Mouse (Mus musculus): Measurements from ENCODE around the gene Tcte2.
"Not testable (repeated sequence)": the region's sequence is repeated elsewhere in the genome, so short reads cannot be mapped to it uniquely, and the experiment has no call there.

The Tcte2 gene

DNA sequence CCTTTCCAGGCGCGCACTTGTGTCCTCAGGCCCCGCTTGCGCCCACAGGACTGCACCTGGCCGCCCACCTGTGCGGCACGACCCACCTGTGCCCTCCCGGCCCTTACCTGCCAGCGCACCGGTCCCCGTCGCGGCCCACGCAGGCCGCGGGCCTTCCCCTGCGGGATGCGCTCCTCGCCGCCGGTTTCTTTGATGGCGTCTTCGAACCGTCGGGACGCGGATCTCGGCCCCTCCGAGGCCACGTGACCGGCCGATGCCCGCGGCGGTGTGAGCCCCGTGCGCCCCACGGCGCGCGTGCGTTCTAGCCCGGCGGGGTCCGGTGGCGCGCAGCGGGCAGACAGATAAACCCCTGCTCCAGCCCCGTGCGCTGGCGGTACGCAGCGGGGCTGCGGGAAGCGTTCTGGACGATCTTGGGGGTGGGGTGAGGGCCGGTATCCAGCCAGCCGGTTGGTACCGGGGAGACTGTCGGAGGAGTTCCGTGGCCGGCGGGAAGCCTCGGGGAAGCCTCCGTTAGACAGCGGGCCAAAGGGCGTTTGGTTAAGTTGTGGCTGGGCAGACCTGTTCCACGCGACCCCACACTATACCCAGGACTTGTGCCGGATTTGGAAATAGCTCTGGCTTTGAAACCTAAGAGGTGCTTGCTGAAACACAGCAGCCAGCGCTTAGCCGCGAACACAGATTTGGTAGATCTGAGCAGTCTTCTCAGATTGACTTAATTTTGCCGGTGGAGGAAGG lies at the start of gene Tcte2:
Tcte2 (minus strand) TSS at position 647 of the 735 bp plus-strand sequence.
- peak; percentile 48 to 64 for DNase-seq

DNA sequence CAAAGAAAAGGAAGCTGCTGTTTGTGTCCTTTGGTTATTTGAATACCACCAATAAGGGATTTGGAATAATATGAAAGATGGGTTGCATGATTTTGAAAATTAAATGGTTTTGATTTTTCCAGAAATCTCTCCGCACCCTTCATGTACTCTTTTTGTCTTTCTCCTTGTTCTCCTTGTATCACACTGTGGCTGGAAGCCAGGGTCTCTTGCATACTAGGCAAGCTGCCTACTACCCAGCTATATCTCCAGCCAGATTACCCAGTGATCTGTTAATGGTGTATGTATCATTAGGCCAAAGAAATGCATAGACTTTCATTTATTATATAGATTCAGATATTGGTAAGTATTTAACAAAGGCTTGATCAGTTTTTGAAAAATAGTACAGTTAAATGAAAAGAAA lies 44.4 kb upstream of the Tcte2 start:
- DNase-seq = no peak

DNA sequence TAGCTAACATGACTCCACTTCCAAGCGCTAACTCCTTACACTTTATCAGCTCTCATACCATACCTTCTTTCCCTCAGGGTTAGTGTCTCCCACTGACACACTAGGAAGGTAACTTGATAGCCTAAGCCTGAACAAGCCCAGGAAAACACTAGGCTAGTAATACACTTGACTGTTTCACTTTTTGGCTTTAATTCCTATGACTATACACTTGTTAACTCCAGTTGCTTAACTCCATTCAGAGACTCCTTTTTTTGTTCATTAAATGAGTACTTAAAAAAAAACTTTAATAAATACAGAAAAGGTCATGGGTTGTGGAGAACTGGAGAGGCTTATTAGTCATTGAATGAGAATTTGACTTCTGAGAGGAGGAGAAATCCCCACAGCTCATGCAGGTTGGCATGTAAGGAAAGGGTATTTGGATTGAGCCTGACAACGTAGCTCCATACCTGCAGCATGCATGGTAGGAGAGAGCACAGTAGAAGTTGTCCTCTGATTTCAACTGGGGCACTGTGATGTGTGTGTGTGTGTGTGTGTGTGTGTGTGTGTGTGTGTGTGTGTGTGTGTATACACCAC lies 41.3 kb upstream of the Tcte2 start:
- DNase-seq = no peak

DNA sequence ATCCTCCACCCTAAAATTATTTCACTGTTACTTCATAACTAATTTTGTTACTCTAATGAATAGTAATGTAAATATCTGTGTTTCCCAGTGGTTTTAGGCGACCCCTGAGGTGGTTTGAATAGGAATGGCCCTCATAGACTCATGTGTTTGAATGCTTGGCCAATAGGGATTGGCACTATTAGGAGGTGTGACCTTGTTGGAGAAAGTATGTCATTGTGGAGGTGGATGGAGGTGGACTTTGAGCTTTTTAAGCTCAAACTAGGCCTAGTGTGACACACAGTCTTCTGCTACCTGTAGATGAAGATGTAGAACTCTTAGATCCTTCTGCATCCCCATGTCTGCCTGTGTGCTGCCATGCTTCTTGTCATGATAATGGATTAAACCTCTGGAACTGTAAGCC lies 36.1 kb upstream of the Tcte2 start:
- DNase-seq = no peak

DNA sequence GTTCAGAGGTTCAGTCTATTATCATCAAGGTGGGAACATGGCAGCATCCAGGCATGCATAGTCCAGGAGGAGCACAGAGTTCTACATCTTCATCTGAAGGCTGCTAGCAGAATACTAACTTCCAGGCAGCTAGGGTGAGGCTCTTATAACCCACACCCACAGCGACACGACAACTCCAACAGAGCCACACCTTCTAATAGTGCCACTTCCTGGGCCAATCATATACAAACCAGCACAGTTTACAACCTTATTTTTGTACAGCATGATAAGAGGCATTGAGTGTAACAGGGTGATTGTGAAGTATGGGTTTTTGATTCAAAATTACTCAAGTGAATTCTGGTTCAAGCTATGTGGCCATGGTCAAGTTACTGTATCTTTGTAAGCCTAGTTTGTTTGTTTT lies 28.4 kb upstream of the Tcte2 start:
- DNase-seq = not testable (repeated sequence)

DNA sequence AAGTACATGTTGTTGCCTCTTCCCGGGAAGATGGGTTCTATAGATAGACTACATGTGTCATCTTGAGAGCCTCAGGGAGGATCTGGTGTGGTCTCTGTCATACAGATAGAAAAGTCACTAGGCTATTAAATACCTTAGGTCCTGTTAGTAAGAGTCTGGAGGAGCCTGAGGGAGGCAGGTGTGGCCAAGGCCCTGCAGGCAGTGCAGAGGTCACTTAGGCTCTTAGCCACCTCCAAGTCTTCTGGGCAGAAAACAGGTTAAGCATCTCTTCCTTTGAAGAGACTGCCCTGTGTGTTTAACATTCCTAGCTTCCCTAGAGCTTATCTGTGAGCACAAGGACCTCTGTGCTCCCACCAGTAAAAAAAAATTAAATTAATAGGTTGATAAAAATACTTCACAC lies 21.8 kb upstream of the Tcte2 start:
- no peak for DNase-seq

DNA sequence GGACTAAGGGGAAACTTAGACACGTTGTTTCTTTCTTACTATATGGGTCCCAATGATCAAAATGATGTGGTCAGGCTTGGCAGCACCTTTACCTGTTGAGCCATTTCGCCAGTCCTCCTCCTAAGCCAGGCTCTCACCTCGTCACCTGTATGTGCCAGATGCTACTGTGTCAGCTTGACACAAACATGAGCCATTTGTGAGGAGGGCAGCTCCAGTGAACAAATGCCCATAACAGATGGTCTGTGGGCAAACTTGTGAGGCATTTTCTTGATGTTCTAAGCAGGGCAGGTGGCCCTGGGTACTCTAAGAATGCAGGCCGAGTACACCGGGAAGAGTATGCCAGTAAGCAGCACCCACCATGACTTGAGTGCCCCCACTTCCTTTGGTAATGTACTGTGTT lies 20.3 kb upstream of the Tcte2 start:
- no peak for DNase-seq

DNA sequence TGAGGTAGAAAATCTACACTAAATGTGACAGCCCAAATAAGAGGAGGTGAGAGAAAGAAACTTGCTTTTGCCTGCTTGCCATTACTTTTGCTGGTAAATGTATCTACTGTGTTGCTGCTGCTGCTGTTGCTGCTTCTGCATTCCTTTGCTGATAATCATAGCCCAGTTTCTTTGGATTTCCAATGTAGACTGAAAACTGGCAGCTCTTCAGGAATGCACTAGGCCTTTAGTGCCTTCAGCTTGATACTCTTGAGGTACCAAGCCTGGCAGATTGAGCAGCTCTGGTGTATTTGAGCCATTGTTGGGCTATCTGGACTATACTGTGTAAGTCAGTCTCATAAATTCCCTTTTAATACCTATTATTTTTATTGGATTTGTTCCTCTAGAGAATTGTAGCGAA lies 17.2 kb upstream of the Tcte2 start:
- DNase-seq = no peak

DNA sequence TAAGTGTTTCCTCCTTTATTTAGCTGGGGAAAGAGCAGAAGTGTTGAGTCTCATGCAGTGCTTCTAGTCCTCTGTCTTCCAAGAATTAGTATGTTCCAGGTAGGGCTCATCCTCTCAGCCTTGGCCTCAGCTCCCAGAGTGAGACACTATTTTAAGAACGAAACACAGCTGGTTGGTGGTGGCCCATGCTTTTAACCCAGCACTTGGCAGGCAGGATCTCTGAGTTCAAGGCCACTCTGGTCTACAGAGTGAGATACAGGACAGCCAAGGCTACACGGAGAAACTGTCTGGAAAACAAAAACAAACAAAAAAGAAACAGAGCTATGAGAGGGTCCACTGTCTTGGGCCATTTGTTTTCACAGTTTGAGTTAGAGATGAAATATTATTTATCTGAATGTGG lies 16.1 kb upstream of the Tcte2 start:
- no peak for DNase-seq

DNA sequence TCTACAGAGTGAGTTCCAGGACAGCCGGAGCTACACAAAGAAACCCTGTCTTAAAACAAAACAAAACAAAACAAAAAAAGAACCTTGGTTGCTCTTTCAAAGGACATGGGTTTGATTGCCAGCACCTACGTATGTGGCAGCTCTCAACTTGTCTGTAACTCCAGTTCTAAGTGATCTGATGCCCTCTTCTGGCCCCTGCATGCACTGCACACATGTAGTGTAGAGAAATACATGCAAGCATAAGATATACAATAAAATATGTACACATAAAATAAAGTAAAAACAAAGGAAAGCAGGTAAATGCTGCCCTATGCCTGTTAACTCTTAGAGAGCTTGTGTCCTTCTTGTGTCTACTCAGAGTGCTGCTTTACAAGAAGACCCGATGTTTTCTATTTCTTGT lies 7.6 kb upstream of the Tcte2 start:
- peak; percentile 38 to 42 for DNase-seq

DNA sequence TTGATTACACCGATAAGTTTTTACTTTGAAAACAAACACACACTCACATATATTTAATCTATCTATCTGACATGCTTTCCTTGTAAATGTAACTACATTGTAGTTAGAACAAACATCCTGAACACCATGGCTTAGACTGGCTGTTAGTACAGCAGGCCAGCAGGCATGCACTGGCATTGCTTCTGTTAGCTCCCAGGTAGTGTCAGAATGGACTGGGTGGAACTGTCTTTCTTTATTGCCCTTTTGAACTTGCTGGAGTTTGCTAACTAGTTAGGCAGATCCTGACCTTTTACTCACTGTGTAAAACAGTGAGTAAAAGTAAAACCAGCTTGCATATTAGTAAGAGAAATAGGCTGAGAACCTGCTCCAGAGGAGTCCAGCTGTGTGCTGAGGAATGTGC lies 6.9 kb upstream of the Tcte2 start:
- no peak for DNase-seq

DNA sequence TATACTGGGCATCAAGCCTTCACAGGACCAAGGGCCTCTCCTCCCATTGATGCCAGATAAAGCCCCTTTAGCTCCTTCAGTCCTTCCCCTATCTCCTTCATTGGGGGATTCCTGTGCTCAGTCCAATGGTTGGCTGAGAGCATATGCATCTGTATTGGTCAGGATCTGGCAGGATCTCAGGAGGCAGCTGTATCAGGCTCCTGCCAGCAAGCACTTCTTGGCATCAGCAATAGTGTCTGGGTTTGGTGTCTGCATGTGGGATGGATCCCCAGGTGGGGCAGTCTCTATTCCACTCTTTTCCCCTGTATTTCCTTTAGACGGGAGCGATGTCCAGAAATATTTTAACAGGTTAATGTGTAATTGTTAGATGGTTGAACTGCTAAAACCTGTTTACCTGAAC lies 3.3 kb upstream of the Tcte2 start:
- DNase-seq = not testable (repeated sequence)

DNA sequence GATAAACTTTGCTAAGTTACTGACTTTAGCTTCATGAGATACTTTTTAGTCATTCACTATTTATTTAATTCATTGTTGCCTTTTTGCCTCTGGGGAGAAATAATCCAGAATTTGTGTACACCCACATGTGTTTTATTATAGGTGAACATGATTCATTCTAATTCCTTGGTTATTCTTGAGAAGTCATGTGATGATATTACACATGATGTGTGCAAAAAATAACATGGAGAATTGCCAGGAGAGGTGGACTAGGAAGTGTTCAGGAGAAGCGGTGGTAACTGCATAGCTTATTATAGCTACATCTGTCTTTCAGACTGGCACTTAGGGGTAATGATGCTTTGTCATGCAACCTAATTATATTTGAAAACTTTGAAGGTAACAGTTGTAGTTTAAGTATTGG lies 2.2 kb upstream of the Tcte2 start:
- DNase-seq = no peak

DNA sequence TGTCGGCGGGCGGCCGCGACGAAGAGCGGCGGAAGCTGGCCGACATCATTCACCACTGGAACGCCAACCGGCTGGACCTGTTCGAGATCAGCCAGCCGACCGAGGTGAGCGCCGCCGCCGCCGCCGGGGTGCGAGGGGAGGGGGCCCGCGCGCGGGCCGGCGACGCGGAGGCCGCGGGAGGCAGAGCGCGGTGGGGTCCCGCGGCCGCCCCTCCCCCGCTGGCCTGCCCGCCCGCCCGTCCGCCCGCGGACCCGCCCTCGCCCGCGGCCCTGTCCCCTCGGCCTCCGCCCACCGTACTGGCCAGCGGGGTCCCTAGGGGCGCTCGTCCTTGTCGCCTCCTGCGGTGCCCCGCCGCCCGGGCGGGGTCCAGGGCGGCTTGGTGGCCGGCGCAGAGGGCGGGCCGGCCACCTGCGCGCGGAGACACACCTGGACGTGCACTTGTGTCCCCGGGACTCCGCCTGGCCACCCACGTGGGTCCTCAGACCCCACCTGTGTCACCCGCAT lies 898 bp downstream of the Tcte2 start:
- peak; percentile 48 to 70 for DNase-seq

DNA sequence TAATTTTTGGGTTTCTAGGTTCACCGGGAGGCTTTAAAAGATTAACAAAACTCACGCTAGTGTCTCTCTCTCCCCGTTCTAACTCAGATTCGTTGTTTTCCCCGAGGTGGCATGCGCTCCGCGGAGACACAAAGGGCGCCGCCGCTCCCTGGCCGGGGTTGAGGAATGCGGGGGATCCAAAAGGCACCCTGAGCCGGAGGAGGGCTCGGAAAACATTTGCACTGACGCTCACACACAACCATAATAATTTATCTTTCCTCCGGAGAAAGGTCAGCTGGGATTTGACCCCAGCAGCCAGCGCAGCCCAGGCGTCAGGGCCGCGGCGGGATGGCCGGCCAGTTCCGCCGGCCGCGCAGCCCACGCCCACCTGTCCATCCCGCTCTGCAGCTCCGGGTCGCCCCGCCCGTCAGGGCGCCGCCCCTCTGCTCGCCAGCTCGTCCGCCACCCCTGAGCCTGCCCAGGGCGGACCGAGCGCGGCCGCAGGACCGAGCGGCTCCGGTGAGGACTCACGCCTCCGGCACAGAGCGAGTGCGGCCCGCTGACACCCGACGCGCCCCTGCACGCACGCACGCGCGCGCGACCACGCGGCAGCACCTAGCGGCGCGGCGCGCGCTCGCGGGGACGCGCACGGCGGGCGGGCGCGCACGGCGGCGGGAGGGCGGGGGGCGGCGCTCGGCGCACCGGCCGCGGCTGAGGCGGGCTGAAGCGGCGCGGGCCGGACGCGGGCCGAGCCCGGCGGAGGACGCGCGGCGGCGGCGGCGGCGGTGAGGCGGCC lies 1.6 kb downstream of the Tcte2 start, which contains the start of gene Afdn:
Afdn (plus strand) TSS at position 687 of the 775 bp plus-strand sequence.
- peak; percentile 85 to 92 for DNase-seq

DNA sequence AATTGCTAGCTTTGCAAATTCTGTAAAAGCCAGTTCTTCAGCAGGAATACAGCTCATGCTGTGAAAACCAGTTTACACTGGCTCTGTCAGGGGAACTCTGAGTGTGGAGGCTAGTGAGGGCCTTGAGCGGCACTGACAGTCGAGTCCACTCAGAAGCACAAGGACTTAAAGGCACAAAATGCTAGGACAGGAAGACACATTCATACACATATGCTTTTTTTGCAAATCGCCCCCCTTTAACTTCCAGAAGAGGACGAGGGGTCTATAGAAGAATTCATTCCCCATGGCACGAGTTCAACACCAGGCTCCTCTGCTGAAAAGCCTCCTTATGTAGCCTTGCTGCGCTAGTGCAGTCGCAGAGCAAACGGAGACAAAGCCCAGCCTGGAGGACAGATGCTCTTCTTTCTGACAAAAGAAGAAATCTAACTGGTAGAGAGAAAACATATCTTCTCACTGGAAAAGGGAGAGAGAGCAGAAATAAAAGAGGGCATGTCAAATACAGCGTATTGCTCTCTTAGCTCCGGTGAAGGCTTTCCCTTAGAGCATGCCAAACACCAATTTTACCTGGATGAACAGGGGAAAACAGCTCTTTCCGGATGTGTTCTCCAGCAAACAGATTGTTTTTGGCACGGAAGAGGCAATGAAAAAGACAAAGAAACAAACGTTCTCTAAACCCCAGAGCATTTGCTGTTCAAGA lies 2.3 kb downstream of the Tcte2 start:
- peak in 1 of 2 experiments; percentile 57 for DNase-seq

DNA sequence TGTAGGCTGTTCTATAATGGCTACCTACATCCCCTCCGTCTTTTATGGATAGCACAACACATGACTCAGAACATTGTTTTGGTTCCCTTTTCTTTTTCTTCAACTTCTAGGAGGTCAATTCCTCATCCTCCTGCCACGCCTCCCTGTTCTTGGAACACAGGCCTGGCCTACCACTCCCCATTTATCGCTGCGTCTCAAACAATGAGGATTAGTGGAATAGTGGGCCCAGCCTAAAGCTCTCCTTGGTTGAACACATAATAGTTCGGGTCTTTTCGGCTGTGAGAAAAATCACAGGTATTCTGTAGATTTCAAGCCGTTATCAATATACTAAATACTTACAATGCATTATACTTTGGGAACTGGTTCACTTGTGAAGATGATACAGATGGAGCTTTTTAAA lies 3.0 kb downstream of the Tcte2 start:
- DNase-seq = no peak

DNA sequence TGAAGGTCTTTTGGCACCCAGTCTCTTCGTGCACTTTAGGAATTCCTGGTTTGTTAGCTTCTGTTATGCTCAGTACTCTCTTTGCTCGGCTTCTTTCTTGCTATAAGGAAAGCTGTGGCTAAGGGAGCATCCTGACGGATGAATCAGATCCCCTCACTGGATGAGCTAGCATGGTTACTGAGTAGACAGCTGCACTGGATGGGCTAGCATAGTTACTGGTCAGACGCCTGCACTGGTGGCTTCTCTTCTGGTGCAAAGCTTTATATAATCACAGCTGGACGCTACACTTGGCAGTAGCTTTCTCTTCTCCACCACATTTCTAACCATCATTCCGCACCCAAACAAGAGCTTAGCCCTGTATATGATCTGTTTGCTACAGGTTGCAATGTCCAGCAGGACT lies 6.7 kb downstream of the Tcte2 start:
- no peak for DNase-seq

DNA sequence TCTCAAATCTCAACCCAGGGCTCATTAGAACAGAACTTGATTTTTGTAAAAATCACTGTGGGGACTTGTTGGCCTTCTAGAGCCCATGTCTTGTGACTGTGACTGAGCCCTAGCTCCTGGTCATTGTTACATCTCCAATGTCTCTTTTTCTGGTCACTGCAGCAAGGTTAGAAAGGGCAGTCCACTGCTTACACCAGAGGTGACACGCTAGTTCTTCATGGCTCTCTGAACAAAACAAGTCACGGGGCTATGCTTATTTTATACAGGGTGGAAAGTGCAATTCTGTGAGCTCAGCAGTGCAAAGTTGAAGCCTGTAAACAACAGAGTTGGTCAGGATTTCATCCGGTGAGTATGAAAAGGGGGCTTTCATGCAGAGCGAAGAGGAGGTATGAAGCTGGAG lies 7.7 kb downstream of the Tcte2 start:
- DNase-seq = no peak

DNA sequence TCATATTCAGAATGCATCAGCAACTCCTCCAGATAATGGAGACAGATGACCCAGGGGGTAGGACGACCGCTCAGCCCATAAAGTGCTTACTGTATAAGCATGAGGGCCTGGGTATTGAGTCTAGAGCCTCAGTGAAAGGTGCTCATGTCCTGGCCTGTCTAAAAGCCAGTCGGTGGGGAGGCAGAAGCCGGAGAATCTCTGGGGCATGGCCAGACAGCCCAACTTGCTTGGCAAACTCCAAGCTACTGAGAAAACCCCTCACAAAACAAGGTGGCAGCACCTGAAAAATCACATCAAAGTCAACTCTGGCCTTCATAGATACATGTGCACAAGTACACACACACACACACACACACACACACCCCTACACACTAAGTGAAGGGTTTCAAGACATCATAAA lies 12.6 kb downstream of the Tcte2 start:
- DNase-seq = no peak

DNA sequence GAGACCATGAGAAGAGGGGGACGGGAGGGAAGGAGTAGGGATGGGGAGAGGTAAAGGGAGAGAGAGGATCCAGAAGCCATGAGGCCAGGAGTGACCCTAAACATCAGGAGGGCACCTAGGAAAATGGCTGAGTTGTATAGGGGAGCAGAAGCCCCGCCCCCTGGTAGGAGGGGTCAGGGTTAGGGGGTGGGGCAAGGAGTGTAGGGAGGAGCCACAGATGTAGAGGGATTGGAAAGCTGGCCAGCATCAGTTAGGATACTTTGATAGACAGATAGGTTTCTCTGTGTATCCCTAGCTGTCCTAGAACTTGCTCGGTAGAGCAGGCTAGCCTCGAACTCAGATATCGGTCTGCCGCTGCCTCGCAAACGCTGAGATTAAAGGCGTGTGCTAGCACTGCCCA lies 13.9 kb downstream of the Tcte2 start:
- DNase-seq = no peak

DNA sequence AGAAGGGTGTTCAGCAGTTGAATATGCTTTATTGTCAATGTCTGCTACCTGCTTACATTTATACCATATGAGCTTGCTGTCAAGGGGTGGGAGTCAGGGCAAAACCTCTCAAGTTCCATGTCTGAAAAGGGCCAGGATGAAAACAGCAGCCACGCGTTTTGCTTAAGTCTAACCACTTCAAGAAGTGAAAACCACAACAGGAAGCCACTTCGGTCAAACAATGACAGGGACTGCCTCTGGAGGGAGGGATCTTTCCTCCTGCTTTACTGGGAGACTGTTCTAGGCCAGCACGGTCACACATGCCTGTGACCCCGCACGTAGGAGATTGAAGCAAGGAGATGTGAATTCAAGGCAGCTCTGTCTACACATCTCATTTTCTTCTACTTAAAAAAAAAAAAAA lies 15.3 kb downstream of the Tcte2 start:
- DNase-seq = no peak

DNA sequence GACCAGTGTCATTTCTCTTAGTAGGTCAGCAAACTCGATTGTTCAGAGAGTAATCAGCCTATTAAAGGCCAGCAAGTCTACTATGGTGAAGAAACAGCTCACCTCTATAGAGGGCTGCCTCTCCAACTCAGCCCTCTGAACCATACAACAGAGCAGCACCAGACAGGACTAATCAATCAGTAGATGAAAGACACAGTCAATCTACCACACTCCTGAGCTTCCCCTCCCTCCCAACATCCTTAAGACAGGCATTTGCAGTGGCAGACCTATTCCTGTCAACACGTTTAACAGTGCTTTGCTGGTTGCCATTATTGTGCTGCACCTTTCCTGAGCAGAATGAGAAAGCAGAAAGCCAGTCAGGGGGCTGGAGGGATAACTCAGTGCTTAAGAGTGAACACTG lies 16.3 kb downstream of the Tcte2 start:
- DNase-seq = peak in 1 of 2 experiments; percentile 30

All from kidney, postnatal 4 days (tissue).